Mouse (Mus musculus) liver, embryonic 14.5 days (tissue): Measurements from ENCODE around the gene Sct.

Experiments
- CTCF ChIP-seq: IDR thresholded peaks from 2 replicates; pipeline ENCODE4 v1.5.1; 2016; ENCODE audit warnings: antibody characterized with exemption, low read depth, control low read depth
- EP300 ChIP-seq: IDR thresholded peaks from 2 replicates; pipeline ENCODE4 v1.6.1; 2016; ENCODE audit warnings: antibody characterized with exemption, low read depth

DNA sequence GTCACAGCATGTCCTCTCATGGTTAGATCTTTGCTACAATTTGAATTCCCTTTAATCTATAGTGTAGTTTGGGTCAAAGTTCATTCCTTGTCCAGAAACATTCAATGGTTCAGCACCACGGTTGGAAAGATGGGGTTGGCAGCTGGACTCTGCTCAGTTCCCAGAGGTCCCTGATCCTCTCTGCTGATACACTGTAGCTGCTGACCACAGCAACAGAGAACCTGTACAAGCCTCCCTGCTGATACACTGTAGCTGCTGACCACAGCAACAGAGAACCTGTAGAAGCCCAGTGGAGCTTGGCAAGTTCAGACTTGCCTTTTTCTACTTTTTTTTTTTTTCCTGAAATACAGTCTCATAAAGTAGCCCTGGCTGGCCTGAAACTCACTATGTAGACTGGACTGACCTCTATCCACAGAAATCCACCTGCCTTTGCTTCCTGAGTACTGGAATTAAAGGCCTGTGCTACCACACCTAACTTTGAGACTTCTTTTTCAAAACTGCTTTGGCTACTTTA lies 38.7 kb upstream of the Sct start:
- TF ChIP-seq CTCF, result no peak
- TF ChIP-seq EP300, result no peak
